Mouse (Mus musculus) ES-Bruce4 (cell line): ENCODE measurements around the gene Hecw2. TPM values are rescaled to one million over a fixed set of nuclear protein-coding genes. Genes with fewer than 3 reads are reported as not detected.
A peak's percentile ranks its signal among the peaks of the same experiment; 100 is the strongest.

ENCODE experiments used
- H3K27ac ChIP-seq: 2 replicates; pipeline ENCODE4 v1.5.1; 2012; ENCODE audit warnings: low read length, inconsistent platforms; ENCODE audit not compliant: insufficient read depth
- H3K27me3 ChIP-seq: 2 replicates; pipeline ENCODE4 v1.6.1; 2012; ENCODE audit warnings: mild to moderate bottlenecking, low read length, inconsistent platforms; ENCODE audit not compliant: control insufficient read depth, poor library complexity, insufficient read depth, severe bottlenecking
- H3K36me3 ChIP-seq: 2 replicates; pipeline ENCODE4 v1.6.1; 2012; ENCODE audit warnings: inconsistent platforms, mild to moderate bottlenecking, low read length, moderate library complexity; ENCODE audit not compliant: control insufficient read depth, poor library complexity, insufficient read depth, severe bottlenecking
- H3K4me1 ChIP-seq: one replicate; pipeline ENCODE4 v1.8.1; 2011; ENCODE audit warnings: low read length; ENCODE audit not compliant: control insufficient read depth, insufficient read depth
- H3K4me3 ChIP-seq: 2 replicates; pipeline ENCODE4 v1.5.1; 2011; ENCODE audit warnings: low read depth, mild to moderate bottlenecking, low read length
- H3K9ac ChIP-seq: 2 replicates; pipeline ENCODE4 v1.6.1; 2012; ENCODE audit warnings: low read depth, mild to moderate bottlenecking, inconsistent platforms; ENCODE audit not compliant: poor library complexity, severe bottlenecking
- H3K9me3 ChIP-seq: replicated peaks from 2 replicates; pipeline ENCODE4 v1.6.1; 2012; ENCODE audit warnings: mild to moderate bottlenecking, low read length, inconsistent platforms; ENCODE audit not compliant: control insufficient read depth, poor library complexity, insufficient read depth, severe bottlenecking
- CTCF ChIP-seq: IDR thresholded peaks from one replicate; pipeline ENCODE4 v1.8.1; 2011; ENCODE audit warnings: low read depth, low read length
- EP300 ChIP-seq: IDR thresholded peaks from 2 replicates; pipeline ENCODE4 v1.6.1; 2011; ENCODE audit warnings: low read depth, low read length; ENCODE audit not compliant: insufficient read depth
- POLR2A ChIP-seq: IDR thresholded peaks from one replicate; pipeline ENCODE4 v1.8.1; 2011; ENCODE audit warnings: low read length; ENCODE audit not compliant: insufficient read depth
- polyA plus RNA-seq: library from polyadenylated mRNA; stranded (reverse); fragments of >200 nt; gene quantifications from 2 replicates; pipeline ENCODE4 v1.2.4, GENCODE M21; 2011; ENCODE audit warnings: low read depth; ENCODE audit not compliant: missing spikeins, insufficient read depth, insufficient read length

Hecw2 gene
- polyA plus RNA-seq, 1 experiment, result 9.5 TPM

GRCm38 (mm10) chr1:54061078-54061477 is 133.9 kb downstream of the Hecw2 start:
- TF ChIP-seq EP300 (no peak), POLR2A (no peak), CTCF (no peak)
- Histone ChIP-seq H3K4me1 (no peaks in the 10 kb centered on the region), H3K4me3 (no peak overlapping the region), H3K9ac (no peak overlapping the region), H3K27ac (no peak overlapping the region), H3K9me3 (no peaks in the 10 kb centered on the region), H3K27me3 (no peaks in the 10 kb centered on the region), H3K36me3 (no peaks in the 10 kb centered on the region)

- TF ChIP-seq POLR2A (no peak), EP300 (no peak), CTCF (no peak)
- Histone ChIP-seq H3K36me3 (no peaks in the 10 kb centered on the region), H3K27me3 (no peaks in the 10 kb centered on the region), H3K27ac (no peak overlapping the region), H3K4me3 (no peak overlapping the region), H3K9ac (no peak overlapping the region), H3K9me3 (no peaks in the 10 kb centered on the region), H3K4me1 (no peaks in the 10 kb centered on the region)
Observed at GRCm38 (mm10) chr1:54059731-54060130, 135.2 kb downstream of the Hecw2 start.

- Histone ChIP-seq H3K9ac (no peak overlapping the region), H3K36me3 (no peaks in the 10 kb centered on the region), H3K4me3 (no peak overlapping the region), H3K4me1 (no peaks in the 10 kb centered on the region), H3K27me3 (no peaks in the 10 kb centered on the region), H3K9me3 (no peaks in the 10 kb centered on the region), H3K27ac (no peak overlapping the region)
- TF ChIP-seq EP300 (0 out of 2 replicates have a peak, but pooled peaks have one; percentile 25), CTCF (no peak)
Observed at GRCm38 (mm10) chr1:54052771-54053170, 142.2 kb downstream of the Hecw2 start.

GRCm38 (mm10) chr1:54046923-54047322 is 148.0 kb downstream of the Hecw2 start:
- Histone ChIP-seq H3K4me3 (no peak overlapping the region), H3K9ac (no peak overlapping the region), H3K36me3 (no peaks in the 10 kb centered on the region), H3K9me3 (no peaks in the 10 kb centered on the region), H3K4me1 (no peaks in the 10 kb centered on the region), H3K27me3 (no peaks in the 10 kb centered on the region), H3K27ac (no peak overlapping the region)
- TF ChIP-seq POLR2A (no peak), EP300 (no peak), CTCF (no peak)

GRCm38 (mm10) chr1:54039062-54039461 is 155.9 kb downstream of the Hecw2 start:
- H3K9me3 ChIP-seq, result no peaks in the 10 kb centered on the region
- H3K9ac ChIP-seq, result no peak overlapping the region
- TF ChIP-seq EP300 (no peak), CTCF (no peak), POLR2A (no peak)
- no peaks in the 10 kb centered on the region for H3K4me1 ChIP-seq
- H3K4me3 ChIP-seq, result no peak overlapping the region
- no peak overlapping the region for H3K27ac ChIP-seq
- H3K27me3 ChIP-seq, result no peaks in the 10 kb centered on the region
- H3K36me3 ChIP-seq, result no peaks in the 10 kb centered on the region

- Histone ChIP-seq H3K27me3 (no peaks in the 10 kb centered on the region), H3K27ac (no peak overlapping the region), H3K4me1 (no peaks in the 10 kb centered on the region), H3K9ac (no peak overlapping the region), H3K9me3 (no peaks in the 10 kb centered on the region), H3K36me3 (no peaks in the 10 kb centered on the region), H3K4me3 (no peak overlapping the region)
- TF ChIP-seq EP300 (no peak), POLR2A (no peak), CTCF (no peak)
Observed at GRCm38 (mm10) chr1:54017686-54018085, 177.3 kb downstream of the Hecw2 start.
